Mouse (Mus musculus): ENCODE results near the gene Nosip. TPM values are rescaled to one million over a fixed set of nuclear protein-coding genes. Genes with fewer than 3 reads are reported as not detected.

Gene Nosip
- polyA plus RNA-seq, 1 experiment from 2014 or later, result 67.3 TPM

DNA sequence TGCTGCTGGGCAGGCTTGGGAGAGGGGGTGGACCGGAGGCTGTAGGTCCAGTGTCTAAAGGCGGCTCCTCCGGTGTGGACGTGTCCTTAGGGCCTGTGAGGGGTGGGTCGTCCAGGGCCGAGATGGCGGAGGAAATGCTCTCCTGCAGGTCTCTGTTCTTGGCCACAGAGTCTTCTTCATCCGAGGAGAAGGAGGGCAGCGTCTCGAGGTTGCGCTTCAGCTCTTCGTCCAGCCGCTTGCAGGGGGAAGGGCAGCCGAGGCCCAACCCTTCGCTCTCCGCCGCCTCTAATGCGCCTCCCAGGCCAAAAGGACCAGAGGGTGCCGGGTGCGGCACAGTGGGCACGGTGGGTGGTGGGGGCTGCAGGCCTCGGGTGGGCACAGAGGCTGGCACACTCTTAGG lies 16.5 kb upstream of the Nosip start:
- H3K9me3 ChIP-seq (ENCODE audit: control insufficient read depth, low read length), result no peaks in the 10 kb centered on the region
- H3K4me3 ChIP-seq (ENCODE audit: low read depth, low read length), result no peak overlapping the region
- H3K9ac ChIP-seq (replicated peaks; ENCODE audit: low read depth, low read length), result no peak overlapping the region
- H3K4me2 ChIP-seq (ENCODE audit: low read depth, low read length), result no peak overlapping the region
- peaks cover 88% of the 10 kb centered on the region for H3K36me3 ChIP-seq (ENCODE audit: control insufficient read depth, insufficient read depth, low read length)
- ATAC-seq (ENCODE audit: low read depth), result no peak
- no peak overlapping the region for H3K27ac ChIP-seq (ENCODE audit: low read depth, low read length)
- H3K4me1 ChIP-seq (ENCODE audit: control insufficient read depth, insufficient read depth, low read length), result peaks cover 1% of the 10 kb centered on the region; the same call in 1 of the 2 replicates
- H3K27me3 ChIP-seq (ENCODE audit: control insufficient read depth, insufficient read depth, low read length), result no peaks in the 10 kb centered on the region
- 95% methylated on average over 22 of the region's 22 CpGs for WGBS

GRCm38 (mm10) chr7:45046853-45047350 lies 15.3 kb upstream of the Nosip start:
- no peaks in the 10 kb centered on the region for H3K9me3 ChIP-seq (ENCODE audit: control insufficient read depth, low read length)
- no peak for ATAC-seq (ENCODE audit: low read depth)
- H3K27me3 ChIP-seq (ENCODE audit: control insufficient read depth, insufficient read depth, low read length), result no peaks in the 10 kb centered on the region
- H3K27ac ChIP-seq (ENCODE audit: low read depth, low read length), result no peak overlapping the region
- no peak overlapping the region for H3K4me3 ChIP-seq (ENCODE audit: low read depth, low read length)
- H3K36me3 ChIP-seq (ENCODE audit: control insufficient read depth, insufficient read depth, low read length), result peaks cover 77% of the 10 kb centered on the region
- no peak overlapping the region for H3K4me2 ChIP-seq (ENCODE audit: low read depth, low read length)
- peaks cover 13% of the 10 kb centered on the region for H3K4me1 ChIP-seq (ENCODE audit: control insufficient read depth, insufficient read depth, low read length)
- no peak overlapping the region for H3K9ac ChIP-seq (replicated peaks; ENCODE audit: low read depth, low read length)
- 96% methylated on average over 26 of the region's 26 CpGs for WGBS

DNA sequence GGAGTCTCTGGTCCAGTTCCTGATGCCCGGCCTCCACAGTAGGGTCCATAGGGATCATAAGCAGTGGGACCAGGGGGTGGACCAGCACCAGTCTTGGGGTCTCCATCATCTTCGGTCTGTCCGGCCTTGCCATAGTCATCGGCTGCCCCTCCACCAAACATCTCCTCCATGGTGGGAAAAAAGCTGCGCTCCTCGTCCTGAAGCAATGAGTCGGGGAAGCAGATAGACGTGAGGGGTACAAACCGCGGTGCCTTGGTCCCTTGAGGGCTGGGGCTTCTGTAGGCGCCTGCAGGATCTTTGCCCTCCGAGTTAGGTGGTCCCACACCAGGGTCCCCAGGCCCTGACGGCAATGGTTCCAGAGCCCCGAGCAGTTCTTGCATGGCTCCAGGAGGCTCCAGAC lies 14.7 kb upstream of the Nosip start:
- WGBS, result 95% methylated on average over 14 of the region's 14 CpGs
- no peak for ATAC-seq (ENCODE audit: low read depth)

GRCm38 (mm10) chr7:45048001-45048890 lies 14.0 kb upstream of the Nosip start:
- no peak for ATAC-seq (ENCODE audit: low read depth)

More for the DNA sequence above, 14.7 kb upstream of the Nosip start:
- no peak overlapping the region for H3K27ac ChIP-seq (ENCODE audit: low read depth, low read length)
- peaks cover 71% of the 10 kb centered on the region for H3K36me3 ChIP-seq (ENCODE audit: control insufficient read depth, insufficient read depth, low read length)
- no peaks in the 10 kb centered on the region for H3K9me3 ChIP-seq (ENCODE audit: control insufficient read depth, low read length)
- no peak overlapping the region for H3K9ac ChIP-seq (replicated peaks; ENCODE audit: low read depth, low read length)
- H3K27me3 ChIP-seq (ENCODE audit: control insufficient read depth, insufficient read depth, low read length), result no peaks in the 10 kb centered on the region
- H3K4me2 ChIP-seq (ENCODE audit: low read depth, low read length), result no peak overlapping the region
- H3K4me1 ChIP-seq (ENCODE audit: control insufficient read depth, insufficient read depth, low read length), result peaks cover 13% of the 10 kb centered on the region
- no peak overlapping the region for H3K4me3 ChIP-seq (ENCODE audit: low read depth, low read length)

DNA sequence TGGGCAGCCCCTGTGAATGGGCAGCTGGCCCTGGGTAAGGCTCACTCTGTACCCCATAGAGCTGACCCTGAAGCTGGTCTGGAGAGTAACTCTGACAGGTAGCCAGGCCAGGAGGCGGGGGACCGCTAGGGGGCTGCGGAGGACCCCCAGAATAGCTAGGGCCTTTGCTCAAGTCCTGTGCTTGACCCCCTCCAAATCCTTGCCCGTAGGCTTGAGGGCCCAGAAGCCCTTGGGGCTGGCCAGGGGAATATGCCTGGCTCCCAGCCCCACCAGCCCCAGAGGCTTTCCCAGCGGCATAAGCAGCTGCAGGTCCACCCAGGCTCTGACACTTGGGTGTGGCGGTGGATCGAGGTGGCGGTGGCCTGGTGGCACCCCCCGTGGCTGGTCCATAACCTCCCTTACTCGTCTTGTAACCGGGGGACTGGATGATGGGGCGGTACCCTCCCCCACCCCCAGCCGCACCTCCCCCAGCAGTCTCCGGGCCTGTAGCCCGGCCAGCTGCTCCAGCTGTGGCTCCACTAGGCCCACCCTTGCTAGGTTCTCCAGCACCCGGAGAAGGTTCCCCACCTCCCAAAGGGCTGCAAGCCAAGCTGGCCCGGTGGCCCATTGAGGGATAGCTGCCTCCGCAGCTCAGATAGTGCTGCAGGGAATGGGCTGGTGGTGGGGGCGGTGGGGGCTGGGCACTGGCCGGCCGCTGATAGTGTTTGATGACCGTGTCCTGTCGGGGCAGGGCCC lies 13.1 kb upstream of the Nosip start:
- no peak overlapping the region for H3K4me2 ChIP-seq (ENCODE audit: low read depth, low read length)
- H3K27ac ChIP-seq (ENCODE audit: low read depth, low read length), result no peak overlapping the region
- ATAC-seq (ENCODE audit: low read depth), result no peak
- H3K9ac ChIP-seq (replicated peaks; ENCODE audit: low read depth, low read length), result no peak overlapping the region
- H3K4me3 ChIP-seq (ENCODE audit: low read depth, low read length), result no peak overlapping the region
- H3K4me1 ChIP-seq (ENCODE audit: control insufficient read depth, insufficient read depth, low read length), result peaks cover 13% of the 10 kb centered on the region
- no peaks in the 10 kb centered on the region for H3K9me3 ChIP-seq (ENCODE audit: control insufficient read depth, low read length)
- H3K36me3 ChIP-seq (ENCODE audit: control insufficient read depth, insufficient read depth, low read length), result peaks cover 55% of the 10 kb centered on the region
- 96% methylated on average over 22 of the region's 23 CpGs for WGBS
- no peaks in the 10 kb centered on the region for H3K27me3 ChIP-seq (ENCODE audit: control insufficient read depth, insufficient read depth, low read length)

More at GRCm38 (mm10) chr7:45048001-45048890, 14.0 kb upstream of the Nosip start:
- 95% methylated on average over 38 of the region's 38 CpGs for WGBS
- Histone ChIP-seq H3K4me1 (ENCODE audit: control insufficient read depth, insufficient read depth, low read length) (peaks cover 13% of the 10 kb centered on the region), H3K4me2 (ENCODE audit: low read depth, low read length) (no peak overlapping the region), H3K36me3 (ENCODE audit: control insufficient read depth, insufficient read depth, low read length) (peaks cover 63% of the 10 kb centered on the region), H3K9me3 (ENCODE audit: control insufficient read depth, low read length) (no peaks in the 10 kb centered on the region), H3K9ac (replicated peaks; ENCODE audit: low read depth, low read length) (no peak overlapping the region), H3K27ac (ENCODE audit: low read depth, low read length) (no peak overlapping the region), H3K4me3 (ENCODE audit: low read depth, low read length) (no peak overlapping the region), H3K27me3 (ENCODE audit: control insufficient read depth, insufficient read depth, low read length) (no peaks in the 10 kb centered on the region)

DNA sequence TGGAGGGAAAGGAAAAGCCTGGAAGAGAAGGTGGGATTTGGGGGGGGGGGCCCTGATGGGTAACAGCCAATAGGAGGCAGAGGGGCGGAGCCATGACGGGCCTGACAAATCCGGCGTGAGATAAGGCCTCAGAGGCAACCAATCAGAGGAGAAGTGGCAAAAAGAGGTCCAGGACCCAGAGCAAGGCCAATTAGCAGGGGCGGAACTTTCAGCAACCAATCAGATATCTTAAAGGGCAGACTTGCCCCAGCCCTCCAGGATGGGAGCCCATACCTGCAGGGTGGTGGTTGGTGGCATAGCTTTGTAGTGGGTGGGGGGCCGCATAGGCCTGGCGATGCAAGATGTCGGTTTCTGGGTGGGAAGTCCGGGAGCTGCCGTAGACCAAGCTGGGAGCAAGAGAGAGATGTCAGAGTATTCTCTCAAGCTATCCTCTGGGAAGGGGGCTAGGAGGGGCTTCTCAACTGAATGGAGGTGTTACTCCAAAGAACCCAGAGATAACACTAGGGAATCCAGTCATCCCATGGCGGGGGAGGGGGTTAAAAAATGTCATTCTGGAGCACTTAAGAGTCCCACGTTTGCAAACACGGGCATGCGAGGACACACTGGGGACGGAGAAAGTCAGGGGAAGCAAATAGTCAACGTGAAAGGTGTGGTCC lies 11.2 kb upstream of the Nosip start:
- H3K4me1 ChIP-seq (ENCODE audit: control insufficient read depth, insufficient read depth, low read length), result peaks cover 13% of the 10 kb centered on the region
- peak overlapping the region; percentile 97 for H3K4me2 ChIP-seq (ENCODE audit: low read depth, low read length)
- peak; percentile 48 for ATAC-seq (ENCODE audit: low read depth)
- no peaks in the 10 kb centered on the region for H3K9me3 ChIP-seq (ENCODE audit: control insufficient read depth, low read length)
- WGBS, result 5% methylated on average over 16 of the region's 16 CpGs
- H3K27me3 ChIP-seq (ENCODE audit: control insufficient read depth, insufficient read depth, low read length), result no peaks in the 10 kb centered on the region
- peak overlapping the region; percentile 95 for H3K9ac ChIP-seq (replicated peaks; ENCODE audit: low read depth, low read length)
- peak overlapping the region; percentile 98; the same call in 1 of the 2 replicates for H3K27ac ChIP-seq (ENCODE audit: low read depth, low read length)
- H3K36me3 ChIP-seq (ENCODE audit: control insufficient read depth, insufficient read depth, low read length), result peaks cover 41% of the 10 kb centered on the region
- H3K4me3 ChIP-seq (ENCODE audit: low read depth, low read length), result peak overlapping the region; percentile 88

DNA sequence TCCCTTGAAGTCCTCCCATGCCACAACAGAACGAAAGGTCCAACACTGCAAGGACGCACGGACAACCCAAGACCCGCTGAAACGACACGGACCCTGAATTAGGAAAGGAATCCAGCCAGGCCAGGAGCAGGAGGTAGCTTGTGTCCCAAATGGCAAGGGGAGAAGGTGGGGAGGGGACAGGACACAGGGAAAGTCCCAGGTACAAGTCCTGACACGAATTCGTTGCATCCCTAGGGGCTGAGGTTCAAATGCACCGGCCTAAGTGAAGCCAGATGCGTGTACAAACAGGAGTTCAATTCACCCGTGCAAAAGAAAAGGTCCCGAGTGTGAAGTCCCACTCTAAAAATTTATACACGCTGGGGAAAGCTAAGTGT lies 10.6 kb upstream of the Nosip start:
- peaks cover 36% of the 10 kb centered on the region for H3K36me3 ChIP-seq (ENCODE audit: control insufficient read depth, insufficient read depth, low read length)
- H3K4me1 ChIP-seq (ENCODE audit: control insufficient read depth, insufficient read depth, low read length), result peaks cover 13% of the 10 kb centered on the region
- H3K27ac ChIP-seq (ENCODE audit: low read depth, low read length), result peak overlapping the region; percentile 98
- peak overlapping the region; percentile 97 for H3K4me2 ChIP-seq (ENCODE audit: low read depth, low read length)
- peak overlapping the region; percentile 95 for H3K9ac ChIP-seq (replicated peaks; ENCODE audit: low read depth, low read length)
- WGBS, result 3% methylated on average over 13 of the region's 13 CpGs
- H3K4me3 ChIP-seq (ENCODE audit: low read depth, low read length), result peak overlapping the region; percentile 88
- ATAC-seq (ENCODE audit: low read depth), result no peak
- no peaks in the 10 kb centered on the region for H3K27me3 ChIP-seq (ENCODE audit: control insufficient read depth, insufficient read depth, low read length)
- H3K9me3 ChIP-seq (ENCODE audit: control insufficient read depth, low read length), result no peaks in the 10 kb centered on the region

DNA sequence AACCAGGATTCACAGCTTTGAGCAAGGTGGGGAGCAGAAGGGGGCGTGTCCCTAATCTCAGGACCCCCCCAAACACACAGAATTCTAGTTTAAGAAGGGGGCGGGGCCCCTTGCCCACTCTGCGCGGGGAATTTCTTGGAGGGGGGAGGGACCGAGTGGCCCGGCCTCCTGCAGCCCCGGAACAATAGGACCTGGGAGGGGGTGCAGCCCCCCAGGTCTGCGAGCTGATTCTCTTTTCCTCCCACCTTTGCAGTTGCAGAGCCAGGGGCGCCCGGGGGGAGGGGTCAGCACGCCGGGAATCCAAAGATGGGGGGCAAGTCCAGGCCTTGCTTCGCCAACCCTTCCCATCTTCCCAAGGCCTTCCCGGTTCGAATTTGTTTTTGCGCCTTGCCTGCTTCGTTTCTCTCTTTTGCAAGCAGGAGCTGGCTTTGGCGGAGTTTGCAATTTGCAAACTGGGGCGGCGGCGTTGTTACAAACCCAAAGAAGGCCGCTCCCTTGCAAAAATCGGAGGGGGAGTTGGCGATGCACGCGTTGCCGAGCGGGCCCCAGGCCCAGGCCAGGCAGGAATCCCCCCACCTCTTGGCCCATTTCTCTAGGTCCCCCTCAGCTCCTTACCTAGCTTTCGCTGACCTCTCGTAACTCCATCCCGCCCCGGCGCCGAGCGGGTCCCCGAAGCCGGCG lies 9.9 kb upstream of the Nosip start:
- Histone ChIP-seq H3K27me3 (ENCODE audit: control insufficient read depth, insufficient read depth, low read length) (no peaks in the 10 kb centered on the region), H3K9me3 (ENCODE audit: control insufficient read depth, low read length) (no peaks in the 10 kb centered on the region), H3K4me1 (ENCODE audit: control insufficient read depth, insufficient read depth, low read length) (peaks cover 13% of the 10 kb centered on the region), H3K4me2 (ENCODE audit: low read depth, low read length) (peak overlapping the region; percentile 97), H3K9ac (replicated peaks; ENCODE audit: low read depth, low read length) (peak overlapping the region; percentile 95), H3K36me3 (ENCODE audit: control insufficient read depth, insufficient read depth, low read length) (peaks cover 29% of the 10 kb centered on the region), H3K27ac (ENCODE audit: low read depth, low read length) (peak overlapping the region; percentile 98), H3K4me3 (ENCODE audit: low read depth, low read length) (peak overlapping the region; percentile 88)
- WGBS, result under 1% methylated on average over 37 of the region's 38 CpGs
- no peak for ATAC-seq (ENCODE audit: low read depth)

Measured in neural tube, embryonic 14.5 days (tissue).